In genomic region chr7:19824182-19824973, GRCm38 (mm10) we compare ENCODE assay signal across 8 mouse cellular contexts. TPM values are rescaled to one million over a fixed set of nuclear protein-coding genes. Genes with fewer than 3 reads are reported as not detected.
A peak's percentile ranks its signal among the peaks of the same experiment; 100 is the strongest.
DNase-seq lines count a peak whose midpoint lies in the region; ATAC-seq and TF ChIP-seq lines count a peak whose summit lies in the region.

No protein-coding gene starts in this region.

- no peak overlapping the region for H3K9ac ChIP-seq in embryonic facial prominence, embryonic 15.5 days

- H3K9me3 ChIP-seq in embryonic facial prominence, embryonic 15.5 days (replicated peaks), result no peaks in the 10 kb centered on the region

- TF ChIP-seq POLR2A in spleen, adult 2 months (IDR thresholded peaks at IDR 0.05; ENCODE audit: low read depth, low read length), result no peak

- TF ChIP-seq CTCF in spleen, adult 2 months (IDR thresholded peaks at IDR 0.05; ENCODE audit: extremely low read depth, insufficient read depth, insufficient read length, insufficient replicate concordance), result no peak

- peak; percentile 93 for DNase-seq in CD4-positive helper T cell, adult 2 months (ENCODE audit: low read depth, low spot score)
- DNase-seq in ZHBTc4 (ENCODE audit: low read depth, low spot score), result peak; percentile 97
- peak; percentile 89 to 91 for DNase-seq in heart, postnatal 10 days
- peak; percentile 93 to 98 for DNase-seq in kidney, postnatal 36 days
- peak; percentile 52 to 85 for DNase-seq in spleen, adult 2 months (ENCODE audit: low read depth in 1 of 2, low spot score in 2 of 2)

- H3K36me3 ChIP-seq in embryonic facial prominence, embryonic 15.5 days, result no peaks in the 10 kb centered on the region
- no peaks in the 10 kb centered on the region for H3K36me3 ChIP-seq in spleen, adult 2 months (ENCODE audit: control insufficient read depth, insufficient read depth, low read length)

- H3K4me1 ChIP-seq in embryonic facial prominence, embryonic 15.5 days, result peaks cover 37% of the 10 kb centered on the region
- peaks cover 34% of the 10 kb centered on the region for H3K4me1 ChIP-seq in spleen, adult 2 months (ENCODE audit: control insufficient read depth, insufficient read depth, insufficient read length)

- H3K4me2 ChIP-seq in embryonic facial prominence, embryonic 15.5 days (replicated peaks), result peak overlapping the region; percentile 24

- WGBS in embryonic facial prominence, embryonic 15.5 days, result 21% methylated on average over 26 of the region's 26 CpGs
- 22% methylated on average over 26 of the region's 26 CpGs for WGBS in spleen, adult 2 months

- H3K27me3 ChIP-seq in embryonic facial prominence, embryonic 15.5 days, result peaks cover 12% of the 10 kb centered on the region
- H3K27me3 ChIP-seq in spleen, adult 2 months (ENCODE audit: control insufficient read depth, insufficient read depth, low read length), result no peaks in the 10 kb centered on the region

- peak; percentile 91 for ATAC-seq in embryonic facial prominence, embryonic 15.5 days (ENCODE audit: insufficient number of reproducible peaks, low FRiP score, low TSS enrichment, low read depth)
- ATAC-seq in megakaryocyte-erythroid progenitor cell, adult 5-6 weeks (replicated peaks; ENCODE audit: low FRiP score, low TSS enrichment, poor library complexity, severe bottlenecking), result peak; percentile 81
- ATAC-seq in erythroblast, adult 5-6 weeks (replicated peaks; ENCODE audit: low FRiP score, poor library complexity, severe bottlenecking), result no peak; the same call in 1 of the 2 replicates

- peak overlapping the region; percentile 84 for H3K27ac ChIP-seq in embryonic facial prominence, embryonic 15.5 days (replicated peaks)
- H3K27ac ChIP-seq in spleen, adult 2 months (ENCODE audit: insufficient read depth, low read length), result peak overlapping the region; percentile 81

- H3K4me3 ChIP-seq in embryonic facial prominence, embryonic 15.5 days (replicated peaks), result peak overlapping the region; percentile 9
- peak overlapping the region; percentile 12; the same call in 1 of the 2 replicates for H3K4me3 ChIP-seq in spleen, adult 2 months (ENCODE audit: extremely low read depth, insufficient read depth, insufficient read length)

- intact Hi-C loops in heart, postnatal 10 days (cut with DNase I), result loop anchor here (2.0 kb wide), 1 partner anchor 18 kb away; no protein-coding TSS in a partner anchor

RNA-seq across cellular contexts. Expression of gene Bcl3, which starts 1.8 kb away (rescaled TPM):
- polyA plus RNA-seq in embryonic facial prominence, embryonic 15.5 days (2015; fragmentation: Nextera tagmentation; extraction: Ambion mirVana), result 4.7 and 6.9 TPM in 2 replicates
- 1 to 10 TPM; 5.6 to 5.7 TPM for total RNA-seq in heart, postnatal 10 days (2021)
- 3.3 TPM in 1 of 2 replicates, not detected in the other for total RNA-seq in megakaryocyte-erythroid progenitor cell, adult 5-6 weeks (2014; fragmentation: Nextera tagmentation)
- total RNA-seq in megakaryocyte-erythroid progenitor cell, adult 5-6 weeks (2017), result 0.34 TPM in 1 of 2 replicates, not detected in the other
- 102 and 149 TPM in 2 replicates for polyA plus RNA-seq in spleen, adult 2 months (2012; rRNA removed)
- total RNA-seq in erythroblast, adult 5-6 weeks (2015; ENCODE audit: low replicate concordance), result 14.8 TPM in 1 of 2 replicates, not detected in the other
- total RNA-seq in erythroblast, adult 5-6 weeks (2017; ENCODE audit: low replicate concordance), result 0.84 and 1.5 TPM in 2 replicates

RNA-seq across cellular contexts. Expression of gene Gm19345, which starts 27.4 kb away (rescaled TPM):
- 0.59 TPM in 1 of 2 replicates, not detected in the other for polyA plus RNA-seq in embryonic facial prominence, embryonic 15.5 days (2015; fragmentation: Nextera tagmentation; extraction: Ambion mirVana)
- total RNA-seq in heart, postnatal 10 days (2021), result not detected
- not detected in 2 replicates for total RNA-seq in megakaryocyte-erythroid progenitor cell, adult 5-6 weeks (2014; fragmentation: Nextera tagmentation)
- total RNA-seq in megakaryocyte-erythroid progenitor cell, adult 5-6 weeks (2017), result not detected in 2 replicates
- 0.45 TPM in 1 of 2 replicates, not detected in the other for polyA plus RNA-seq in spleen, adult 2 months (2012; rRNA removed)
- not detected in 2 replicates for total RNA-seq in erythroblast, adult 5-6 weeks (2015; ENCODE audit: low replicate concordance)
- not detected in 2 replicates for total RNA-seq in erythroblast, adult 5-6 weeks (2017; ENCODE audit: low replicate concordance)

RNA-seq across cellular contexts. Expression of gene Cblc, which starts 27.8 kb away (rescaled TPM):
- 13.2 and 17.2 TPM in 2 replicates for polyA plus RNA-seq in embryonic facial prominence, embryonic 15.5 days (2015; fragmentation: Nextera tagmentation; extraction: Ambion mirVana)
- under 1 TPM in 1 of 2 experiments, not detected in 1; 0.50 TPM for total RNA-seq in heart, postnatal 10 days (2021)
- not detected in 2 replicates for total RNA-seq in megakaryocyte-erythroid progenitor cell, adult 5-6 weeks (2014; fragmentation: Nextera tagmentation)
- total RNA-seq in megakaryocyte-erythroid progenitor cell, adult 5-6 weeks (2017), result not detected in 2 replicates
- 1.4 TPM in 2 replicates for polyA plus RNA-seq in spleen, adult 2 months (2012; rRNA removed)
- not detected in 2 replicates for total RNA-seq in erythroblast, adult 5-6 weeks (2015; ENCODE audit: low replicate concordance)
- not detected in 2 replicates for total RNA-seq in erythroblast, adult 5-6 weeks (2017; ENCODE audit: low replicate concordance)

RNA-seq across cellular contexts. Expression of gene Ceacam16, which starts 36.7 kb away (rescaled TPM):
- polyA plus RNA-seq in embryonic facial prominence, embryonic 15.5 days (2015; fragmentation: Nextera tagmentation; extraction: Ambion mirVana), result not detected in 2 replicates
- total RNA-seq in heart, postnatal 10 days (2021), result not detected
- not detected in 2 replicates for total RNA-seq in megakaryocyte-erythroid progenitor cell, adult 5-6 weeks (2014; fragmentation: Nextera tagmentation)
- total RNA-seq in megakaryocyte-erythroid progenitor cell, adult 5-6 weeks (2017), result not detected in 2 replicates
- 17.0 and 21.7 TPM in 2 replicates for polyA plus RNA-seq in spleen, adult 2 months (2012; rRNA removed)
- total RNA-seq in erythroblast, adult 5-6 weeks (2015; ENCODE audit: low replicate concordance), result 0.38 TPM in 1 of 2 replicates, not detected in the other
- total RNA-seq in erythroblast, adult 5-6 weeks (2017; ENCODE audit: low replicate concordance), result not detected in 2 replicates

RNA-seq across cellular contexts. Expression of gene Bcam, which starts 53.6 kb away (rescaled TPM):
- 158 and 163 TPM in 2 replicates for polyA plus RNA-seq in embryonic facial prominence, embryonic 15.5 days (2015; fragmentation: Nextera tagmentation; extraction: Ambion mirVana)
- 100 to 1,000 TPM; 299 to 317 TPM for total RNA-seq in heart, postnatal 10 days (2021)
- 5.3 TPM in 1 of 2 replicates, not detected in the other for total RNA-seq in megakaryocyte-erythroid progenitor cell, adult 5-6 weeks (2014; fragmentation: Nextera tagmentation)
- 0.08 TPM in 1 of 2 replicates, not detected in the other for total RNA-seq in megakaryocyte-erythroid progenitor cell, adult 5-6 weeks (2017)
- polyA plus RNA-seq in spleen, adult 2 months (2012; rRNA removed), result 30.1 and 39.8 TPM in 2 replicates
- total RNA-seq in erythroblast, adult 5-6 weeks (2015; ENCODE audit: low replicate concordance), result not detected in 2 replicates
- total RNA-seq in erythroblast, adult 5-6 weeks (2017; ENCODE audit: low replicate concordance), result not detected in 2 replicates
